Mouse (Mus musculus) heart, adult 9 months (tissue): ENCODE data around the gene Cpeb4.

Experiments used
- DNase-seq, 2 experiments: peaks; one replicate each; pipeline ENCODE4 v3.0.0; 2022; ENCODE audit warnings: low spot score in 2 of 2

Gene Cpeb4

DNA sequence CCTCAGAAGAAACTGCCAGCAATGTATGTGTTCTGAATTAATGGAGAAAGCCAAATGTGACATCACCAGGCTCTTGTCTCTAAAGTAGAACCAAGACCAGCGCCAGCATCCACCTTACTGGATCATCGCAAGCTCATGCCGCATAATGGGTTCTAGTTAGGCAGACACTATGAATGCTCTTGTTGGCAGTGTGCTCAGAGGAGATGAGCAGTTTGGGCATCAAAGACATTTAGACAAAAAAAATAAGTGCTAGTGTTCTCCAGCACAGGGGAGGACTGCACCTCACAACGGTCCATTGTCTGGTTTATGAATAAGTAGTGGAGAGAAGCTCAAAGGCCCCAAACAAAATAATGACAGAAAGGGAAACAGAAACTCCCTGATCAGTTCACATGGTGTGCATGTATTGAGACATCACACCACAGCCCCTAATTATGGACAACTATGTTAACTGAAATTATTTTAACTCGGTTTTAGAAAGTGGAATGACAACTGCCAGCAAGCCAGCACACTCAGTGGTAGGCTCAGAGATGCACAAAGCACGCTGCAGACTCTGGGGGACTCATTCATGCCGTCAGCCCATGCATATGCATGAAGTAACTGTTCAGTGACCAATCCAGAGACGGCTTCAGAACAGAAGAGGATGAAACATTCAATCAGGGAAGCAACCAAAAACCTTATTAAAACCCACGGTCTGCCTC, 25.1 kb upstream of the Cpeb4 start:
- DNase-seq, result no peak

DNA sequence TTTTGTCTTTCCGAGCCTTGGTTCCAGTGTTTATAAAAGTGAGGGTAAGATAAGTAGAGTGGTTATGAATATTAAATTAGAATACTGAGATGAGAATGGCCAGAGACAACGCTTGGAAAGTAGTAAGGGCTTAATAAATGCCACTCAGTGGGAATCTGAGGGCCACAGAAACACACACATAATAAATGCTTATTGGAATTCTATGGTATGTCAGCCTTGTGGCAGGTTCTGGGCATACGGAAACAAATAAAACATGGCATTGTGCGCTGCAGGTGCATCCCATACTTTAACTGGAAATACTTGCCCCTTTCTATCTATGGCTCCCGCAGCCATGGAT, 24.6 kb upstream of the Cpeb4 start:
- no peak for DNase-seq

DNA sequence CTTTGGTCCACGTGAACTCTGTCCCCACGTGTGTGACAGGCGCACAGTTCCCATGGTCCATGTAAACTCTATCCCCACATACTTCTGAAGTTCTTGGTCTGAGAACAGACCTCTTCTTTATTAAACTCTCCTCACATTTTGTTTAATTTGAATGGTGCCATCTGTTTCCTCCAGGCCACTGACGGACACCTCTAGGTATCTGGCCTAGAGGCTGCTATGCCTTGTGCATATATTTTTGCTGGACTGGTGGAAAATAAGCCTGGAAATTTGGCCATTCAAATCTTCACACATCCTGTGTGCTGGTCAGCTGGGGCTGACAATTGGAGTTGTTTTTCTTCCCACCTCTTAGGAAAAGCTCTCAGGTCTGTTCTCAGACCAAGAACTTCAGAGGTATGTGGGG, 23.3 kb upstream of the Cpeb4 start:
- DNase-seq, result no peak

DNA sequence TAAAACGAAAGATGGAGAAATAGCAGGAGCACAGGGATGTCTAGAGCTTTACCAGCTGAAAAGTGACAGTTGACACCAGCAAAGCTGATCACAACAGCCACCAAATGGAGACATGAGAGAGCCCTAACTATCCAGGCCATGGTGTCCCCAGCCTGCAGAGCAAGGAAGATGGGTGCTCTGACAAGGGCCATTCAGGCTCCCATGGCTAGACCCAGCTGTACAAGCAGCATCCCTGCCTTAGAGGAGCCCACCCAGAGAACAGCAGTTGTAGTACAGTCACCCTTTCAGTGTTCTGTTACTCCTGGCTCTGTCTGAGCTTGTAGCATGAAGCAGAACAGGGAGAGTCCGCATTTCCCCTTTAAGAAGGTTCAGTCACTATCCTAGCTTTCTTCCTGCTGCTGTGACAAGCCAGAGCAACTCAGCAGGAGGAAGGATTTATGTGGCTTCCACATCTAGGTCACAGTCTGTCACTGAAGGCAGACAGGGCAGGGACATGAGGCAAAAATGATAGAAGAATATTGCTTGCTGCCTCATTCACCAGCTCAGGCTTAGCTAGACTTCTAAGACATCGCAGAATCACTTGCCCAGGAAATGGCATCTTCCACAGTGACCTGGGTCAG, 21.7 kb upstream of the Cpeb4 start:
- no peak for DNase-seq

DNA sequence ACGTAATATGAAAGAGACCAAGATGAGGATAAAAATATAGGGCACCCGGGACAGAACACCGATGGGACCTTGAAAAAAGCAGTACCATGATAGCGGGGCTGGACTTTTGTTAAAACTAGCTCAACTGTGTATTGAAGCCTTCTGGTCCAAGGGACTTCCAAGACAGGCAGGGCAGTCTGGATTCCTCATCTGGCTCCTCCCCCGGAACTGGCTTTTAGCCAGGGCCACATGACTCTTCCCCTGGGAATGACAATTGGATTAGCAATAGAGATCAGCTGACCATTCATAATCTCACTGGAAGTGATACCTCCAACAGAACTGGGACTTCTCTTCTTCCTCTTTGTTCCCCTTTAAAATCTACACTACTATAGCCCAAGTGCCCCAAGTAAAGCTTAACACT, 21.0 kb upstream of the Cpeb4 start:
- peak; percentile 69 to 82 for DNase-seq

DNA sequence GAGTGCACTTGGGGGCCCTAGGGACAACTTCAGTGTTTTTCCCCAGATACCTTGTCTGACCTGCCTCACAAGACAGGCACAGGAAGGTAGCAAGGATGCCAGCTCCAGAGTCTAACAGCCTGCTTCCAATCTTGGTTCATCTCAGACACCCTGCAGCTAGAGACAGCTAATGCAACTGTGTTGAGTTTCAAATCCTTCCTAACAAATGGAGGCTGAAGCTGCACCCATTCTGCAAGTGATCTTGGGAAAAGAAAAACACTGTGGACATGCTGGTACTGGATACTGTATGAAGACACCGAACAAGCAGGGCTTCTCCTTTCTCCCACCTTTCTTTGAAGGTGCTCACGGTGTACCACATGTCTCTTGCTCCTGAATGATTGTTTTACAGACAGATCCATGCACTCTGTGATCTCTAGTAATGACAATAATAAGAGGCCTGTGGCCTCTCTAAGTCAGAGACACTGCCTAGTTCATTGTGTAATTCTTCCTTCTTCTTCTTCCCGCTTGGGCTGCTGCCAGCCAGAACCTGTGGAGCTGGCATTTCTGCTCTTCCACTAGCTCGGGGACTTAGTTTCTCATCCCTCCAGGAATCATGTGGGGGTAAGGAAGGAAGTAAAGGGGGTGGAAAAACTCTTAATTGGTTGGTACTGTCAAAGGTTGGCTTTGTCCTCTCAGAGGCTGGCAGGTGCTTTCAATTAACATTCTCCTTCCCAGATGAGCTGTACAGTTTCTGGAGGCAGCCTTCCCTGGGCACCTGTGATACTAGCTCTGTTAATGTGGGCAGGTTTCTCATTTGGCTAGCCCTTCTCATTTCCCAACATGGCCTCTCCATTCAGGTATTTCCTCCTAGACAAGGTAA, 20.1 kb upstream of the Cpeb4 start:
- DNase-seq, result no peak

DNA sequence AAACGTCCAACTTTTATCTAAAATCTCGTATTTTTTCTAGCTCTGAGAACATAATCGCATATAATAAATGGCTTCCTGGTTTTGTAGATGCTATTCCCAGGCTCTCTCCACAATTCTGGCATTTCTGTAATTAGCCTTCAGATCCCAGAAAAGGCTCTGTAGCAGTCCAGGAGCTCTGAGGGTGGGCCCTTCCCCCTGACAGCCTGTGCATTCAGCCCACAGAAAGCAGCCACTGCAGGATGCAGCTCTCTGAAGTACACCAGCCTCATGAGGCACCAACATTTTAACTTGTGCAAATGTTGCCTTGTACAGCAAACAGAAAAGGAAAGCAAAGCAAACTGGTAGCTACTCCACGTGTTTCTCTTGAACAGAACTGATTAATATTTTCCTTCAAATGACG, 17.1 kb upstream of the Cpeb4 start:
- DNase-seq, result no peak

DNA sequence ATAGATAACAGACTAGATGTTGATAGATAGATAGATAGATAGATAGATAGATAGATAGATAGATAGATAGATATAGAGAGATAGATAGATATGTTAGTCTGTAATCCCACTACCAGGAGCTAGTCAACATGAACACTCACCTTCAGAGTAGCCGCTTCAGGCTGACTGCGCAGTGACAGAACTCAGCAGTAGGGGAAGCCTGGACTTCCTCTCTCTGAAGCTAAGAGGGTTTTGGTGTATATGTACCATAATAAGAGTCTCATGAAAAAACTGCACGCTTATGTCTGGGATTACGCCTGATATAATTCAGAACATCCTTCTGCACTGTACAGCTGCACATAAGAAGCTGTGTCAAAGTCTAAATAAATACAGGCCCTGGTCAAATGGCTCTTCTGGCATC, 14.5 kb upstream of the Cpeb4 start:
- DNase-seq, result no peak

DNA sequence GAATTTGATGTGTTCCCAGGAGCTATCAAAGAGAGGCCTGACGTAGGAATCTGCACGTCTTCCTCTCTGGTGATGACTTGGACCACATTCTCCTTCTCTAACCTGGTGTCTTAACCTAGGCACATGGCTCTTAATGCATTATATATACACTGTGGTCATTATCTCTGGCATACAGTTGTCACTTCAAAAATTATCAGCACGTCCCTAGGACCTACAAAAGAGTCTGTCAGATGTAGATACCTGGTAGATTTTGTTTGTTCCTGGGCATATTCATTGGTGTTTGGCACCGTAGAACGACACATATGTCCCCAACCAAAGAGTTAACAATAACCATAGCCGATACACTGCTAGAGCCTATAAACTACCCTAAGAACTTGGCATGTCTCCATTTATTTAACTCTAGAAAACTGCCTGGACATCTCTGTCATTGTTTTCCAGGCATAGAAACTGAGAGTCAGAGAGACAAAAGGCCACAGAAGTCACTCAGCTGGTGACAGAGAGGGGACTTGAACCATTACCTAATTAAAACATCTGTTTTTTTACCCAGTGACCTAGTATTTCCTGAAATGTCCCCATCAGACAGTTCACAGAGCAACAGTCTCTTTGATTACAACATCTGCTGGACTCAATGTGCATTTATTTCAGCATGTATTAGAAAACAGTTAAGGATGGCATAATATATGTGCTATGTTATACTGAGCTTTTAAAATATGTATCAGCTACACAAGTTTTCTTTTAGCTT, 10.7 kb upstream of the Cpeb4 start:
- DNase-seq, result no peak

DNA sequence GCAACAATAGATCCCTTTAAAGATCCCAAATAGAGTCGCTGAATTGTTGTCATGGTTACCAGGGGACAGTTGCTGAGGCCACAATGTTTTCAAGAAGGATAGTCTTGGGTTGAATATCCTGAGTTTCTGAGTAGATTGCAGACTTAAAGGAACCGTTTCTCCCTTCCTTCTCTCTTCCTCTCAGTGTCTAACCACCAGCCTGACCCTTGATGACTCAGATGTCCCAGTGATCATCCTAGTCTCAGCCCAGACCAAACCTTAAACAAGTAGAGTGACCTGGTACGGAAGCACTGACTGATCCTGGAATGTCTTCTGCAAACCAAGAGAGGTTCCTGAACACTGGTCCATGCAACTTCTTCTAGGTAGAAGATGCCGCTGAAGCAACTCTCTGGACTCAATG, 4.0 kb upstream of the Cpeb4 start:
- no peak for DNase-seq

DNA sequence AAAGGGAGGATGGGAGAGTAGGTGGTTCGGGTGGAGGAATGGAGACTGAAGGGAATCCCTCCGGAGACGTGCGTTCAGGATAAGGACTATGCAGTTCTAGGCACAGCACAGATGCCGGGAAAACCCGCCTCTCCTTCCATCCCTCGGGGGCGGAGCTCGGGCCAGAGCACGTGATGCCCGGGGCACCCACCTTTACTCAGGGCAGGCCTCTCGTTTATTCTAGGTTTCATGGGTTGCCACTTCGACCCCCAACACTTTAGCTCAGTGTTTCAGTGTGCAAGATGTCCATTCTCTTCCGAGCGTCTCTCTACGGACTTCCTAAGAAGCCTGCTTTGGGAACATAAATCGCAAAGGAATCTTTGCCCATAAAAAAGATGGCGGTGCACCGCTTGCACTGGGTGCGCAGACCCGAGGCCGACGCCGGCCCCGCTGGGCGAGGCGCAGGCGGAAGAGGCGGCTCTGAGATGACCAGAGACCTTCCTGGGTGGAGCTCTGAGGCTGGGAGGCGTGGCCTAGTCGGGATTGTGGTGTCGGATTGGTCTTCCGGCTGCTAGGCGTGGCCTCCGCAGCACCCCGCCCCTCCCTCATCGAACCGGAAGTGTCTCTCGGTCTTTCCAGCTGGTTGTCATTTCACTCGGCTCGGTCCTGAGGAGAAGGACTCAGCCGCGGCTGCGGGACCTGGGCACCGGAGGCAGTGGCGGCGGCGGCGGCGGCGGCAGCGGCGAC, 1.6 kb upstream of the Cpeb4 start:
- peak; percentile 98 to 99 for DNase-seq

DNA sequence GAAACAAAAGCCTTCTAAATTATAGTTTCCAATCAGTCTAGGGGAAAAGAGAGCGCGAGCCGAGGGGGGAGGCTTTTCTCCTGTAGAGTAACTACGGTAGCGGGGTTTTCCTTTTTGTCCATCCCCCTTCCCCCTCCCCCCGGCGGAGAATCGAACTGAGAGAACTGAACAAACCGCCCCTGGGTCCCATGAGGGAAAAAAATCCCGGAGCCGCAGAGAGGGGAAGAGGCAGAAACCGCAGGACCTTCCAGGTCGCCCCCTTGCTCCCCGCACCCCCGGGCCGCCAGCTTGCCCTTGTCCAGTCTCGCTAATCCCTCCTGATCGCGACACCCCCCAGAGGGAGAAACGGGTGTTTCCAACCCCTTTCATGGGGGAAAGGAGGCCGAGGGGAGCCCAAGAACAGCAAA, 873 bp upstream of the Cpeb4 start:
- peak; percentile 48 to 63 for DNase-seq

DNA sequence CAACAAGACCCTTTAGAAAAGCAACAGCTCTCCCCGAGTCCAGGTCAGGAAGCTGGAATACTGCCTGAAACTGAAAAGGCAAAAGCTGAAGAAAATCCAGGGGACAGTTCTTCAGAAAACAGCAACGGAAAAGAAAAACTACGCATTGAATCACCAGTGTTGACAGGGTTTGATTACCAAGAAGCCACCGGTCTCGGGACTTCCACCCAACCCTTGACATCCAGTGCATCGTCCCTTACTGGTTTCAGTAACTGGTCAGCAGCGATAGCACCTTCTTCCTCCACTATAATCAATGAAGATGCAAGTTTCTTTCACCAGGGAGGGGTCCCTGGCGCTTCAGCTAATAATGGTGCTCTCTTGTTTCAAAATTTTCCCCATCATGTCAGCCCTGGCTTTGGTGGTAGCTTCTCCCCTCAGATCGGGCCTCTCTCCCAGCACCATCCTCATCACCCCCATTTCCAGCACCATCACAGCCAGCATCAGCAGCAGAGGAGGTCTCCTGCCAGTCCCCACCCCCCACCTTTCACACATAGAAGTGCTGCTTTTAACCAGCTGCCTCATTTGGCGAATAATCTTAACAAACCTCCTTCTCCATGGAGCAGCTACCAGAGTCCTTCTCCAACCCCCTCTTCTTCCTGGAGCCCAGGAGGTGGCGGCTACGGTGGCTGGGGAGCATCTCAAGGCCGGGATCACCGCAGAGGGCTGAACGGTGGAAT, 693 bp downstream of the Cpeb4 start:
- DNase-seq, result peak; percentile 15 to 24

DNA sequence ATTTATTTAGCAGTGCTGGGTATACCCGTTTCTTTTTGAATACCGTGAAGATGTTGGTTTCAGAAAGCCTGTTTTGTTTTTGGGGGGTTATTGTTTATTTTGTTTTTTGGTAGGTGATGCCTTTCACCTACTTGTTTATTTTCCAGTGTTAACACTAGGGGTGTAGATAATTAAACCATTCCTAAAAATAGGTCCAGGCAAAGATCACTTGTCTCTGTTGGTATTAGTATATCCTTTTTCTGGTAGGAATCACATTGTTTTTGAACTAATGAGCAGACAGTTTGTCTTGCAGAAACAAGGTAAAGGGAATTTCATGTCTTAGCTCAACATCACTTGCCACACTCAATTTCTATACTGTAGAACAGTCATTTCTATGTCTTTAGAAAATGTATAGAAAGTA, 2.1 kb downstream of the Cpeb4 start:
- DNase-seq, result no peak

DNA sequence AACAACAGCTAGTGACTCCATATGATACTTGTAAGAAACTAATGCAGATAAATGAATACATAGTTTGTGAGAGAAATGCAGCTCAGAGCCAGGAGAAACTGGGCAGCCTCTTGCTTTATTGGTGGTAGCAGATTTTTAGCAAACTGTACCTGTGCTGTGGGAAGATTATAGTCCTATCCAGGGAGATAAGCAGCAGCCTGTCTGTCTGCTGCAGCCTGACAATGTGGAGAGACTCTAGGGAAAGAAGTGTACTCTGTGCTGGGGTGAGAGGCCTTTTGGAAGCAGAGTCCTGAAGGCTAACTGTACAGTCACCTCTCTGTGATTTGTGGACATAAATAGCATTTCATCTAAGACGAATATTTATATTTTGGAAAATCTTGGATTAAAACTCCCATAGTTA, 11.7 kb downstream of the Cpeb4 start:
- DNase-seq, result no peak

DNA sequence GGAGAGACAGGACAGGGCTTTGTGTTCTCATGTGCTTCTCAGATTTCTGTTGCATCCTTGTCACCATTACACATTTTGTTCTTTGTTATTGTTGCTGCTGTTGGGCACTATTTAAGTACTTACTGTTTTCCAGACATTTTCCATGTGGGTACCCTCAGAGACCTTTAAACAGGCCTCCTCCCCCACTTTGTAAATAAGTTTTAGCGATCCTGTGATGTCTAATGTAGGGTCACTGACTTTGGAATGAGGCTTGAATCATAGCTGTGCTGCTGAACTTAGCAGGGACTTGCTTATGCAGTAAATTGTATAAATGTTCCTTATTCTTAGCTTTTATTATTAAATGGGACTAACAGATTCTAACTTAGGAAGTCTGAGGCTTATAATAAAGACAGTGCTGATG, 13.8 kb downstream of the Cpeb4 start:
- DNase-seq, result no peak

DNA sequence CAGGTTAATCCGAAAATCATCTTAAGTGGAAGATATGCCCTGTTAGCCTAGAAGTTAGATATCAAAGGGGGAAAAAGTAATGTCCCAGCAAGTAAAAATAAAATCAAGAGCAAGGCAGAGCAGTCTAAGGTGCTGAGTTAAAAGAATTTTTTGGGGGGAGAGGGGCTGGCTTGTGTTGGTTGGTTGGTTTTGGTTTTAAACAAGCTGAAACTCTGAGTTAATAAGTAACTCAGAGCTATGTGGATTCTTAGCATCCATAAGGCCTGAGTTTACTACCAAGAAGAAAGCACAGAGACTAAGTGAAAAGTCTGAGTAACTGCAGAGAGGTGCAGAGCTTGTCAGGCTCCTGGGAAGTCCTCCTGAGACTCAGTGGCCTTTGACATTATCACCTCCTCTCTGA, 16.2 kb downstream of the Cpeb4 start:
- no peak for DNase-seq

DNA sequence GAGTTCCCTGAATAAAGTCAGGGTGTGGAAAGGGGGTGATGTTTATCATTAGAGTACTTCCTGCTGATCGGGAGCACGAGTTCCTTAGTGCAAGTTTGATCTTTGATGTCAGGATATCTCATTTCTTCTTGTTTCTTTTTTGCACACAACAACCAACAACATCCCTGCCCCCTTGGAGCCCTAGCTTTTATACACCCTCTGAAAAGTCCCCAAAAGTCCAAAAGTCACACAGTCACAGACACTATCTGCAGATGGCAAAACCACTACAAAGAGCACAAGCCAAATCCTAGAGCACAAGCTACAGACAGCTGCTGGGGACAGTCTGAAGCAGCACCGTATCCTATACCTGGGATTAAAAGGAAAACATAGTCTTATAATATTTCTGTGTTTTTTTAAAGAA, 20.1 kb downstream of the Cpeb4 start:
- DNase-seq, result no peak

DNA sequence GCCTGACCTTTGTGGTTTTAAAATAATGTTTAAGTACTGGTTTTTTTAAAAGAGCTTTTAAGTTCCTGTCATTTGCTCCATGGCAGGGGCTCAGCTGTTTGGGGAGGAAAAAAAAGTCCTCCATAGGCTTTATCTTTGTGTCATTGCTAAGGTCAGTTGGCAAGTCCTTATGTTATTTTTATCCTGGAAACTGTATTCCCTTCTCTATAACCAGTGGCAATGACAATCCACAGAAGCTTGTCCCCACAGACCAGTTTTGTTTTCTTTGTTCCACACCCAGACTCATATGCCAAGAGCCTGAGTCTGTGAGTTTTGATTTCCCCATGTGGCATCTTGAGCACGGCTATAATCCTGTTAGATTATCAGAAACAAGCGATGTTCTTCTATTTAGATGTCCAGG, 21.6 kb downstream of the Cpeb4 start:
- peak; percentile 41 to 50 for DNase-seq

DNA sequence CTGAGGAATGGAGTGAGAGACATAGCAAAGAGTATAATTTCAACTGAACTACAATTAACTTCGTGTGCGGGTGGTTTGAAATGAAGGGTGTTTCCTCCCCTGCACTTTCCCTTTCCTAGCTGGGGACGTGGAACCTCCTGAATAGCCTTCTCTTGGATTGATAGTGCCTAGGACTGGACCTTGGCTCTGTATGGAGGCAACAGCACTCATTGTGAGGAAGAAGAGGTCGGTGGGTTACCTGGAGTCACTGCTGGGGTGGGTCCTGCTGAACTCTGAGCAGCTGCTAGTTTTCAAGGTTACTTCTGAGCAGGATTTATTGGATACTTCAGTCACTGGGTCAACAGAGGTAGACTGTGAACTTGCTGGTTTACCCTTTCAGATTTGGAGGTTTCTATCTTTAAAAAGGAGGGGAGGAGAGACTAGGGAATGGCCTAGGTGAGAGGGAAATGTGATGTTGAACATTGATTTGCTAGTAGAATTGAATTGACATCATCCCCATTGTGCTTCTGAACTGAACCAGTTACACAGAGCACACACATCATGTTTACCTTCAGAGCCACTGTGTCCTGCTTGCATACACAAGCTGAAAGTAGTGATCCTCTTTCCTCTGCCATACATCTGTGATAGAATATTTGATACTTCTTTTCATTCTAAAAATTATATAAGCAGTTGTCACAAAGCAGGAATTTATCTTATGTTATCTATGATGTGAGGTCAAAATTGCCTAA, 24.2 kb downstream of the Cpeb4 start:
- no peak for DNase-seq
